Mouse (Mus musculus): ENCODE measurements around the gene Tmod3. TPM values are rescaled to one million over a fixed set of nuclear protein-coding genes. Genes with fewer than 3 reads are reported as not detected.

Gene Tmod3
- 12.7 and 17.7 TPM in 2 replicates for polyA plus RNA-seq (2012; rRNA removed)

GRCm38 (mm10) chr9:75559512-75560012 lies at the start of gene Tmod3:
Gene Tmod3, minus strand, starts transcription at chr9:75559657.

Other genes with a start within 250 kb of the Tmod3 start
- gene Bcl2l10, start 211.9 kb downstream of the Tmod3 start, polyA plus RNA-seq (2012; rRNA removed) = not detected in 2 replicates
- gene Mapk6, start 149.7 kb downstream of the Tmod3 start, polyA plus RNA-seq (2012; rRNA removed) = 23.8 and 36.8 TPM in 2 replicates
- gene Leo1, start 118.1 kb downstream of the Tmod3 start, polyA plus RNA-seq (2012; rRNA removed) = 3.1 and 3.4 TPM in 2 replicates
- 0.87 and 0.93 TPM in 2 replicates for gene Tmod2, start 51.7 kb upstream of the Tmod3 start, polyA plus RNA-seq (2012; rRNA removed)
- gene Lysmd2, start 66.1 kb upstream of the Tmod3 start, polyA plus RNA-seq (2012; rRNA removed) = 19.5 and 21.0 TPM in 2 replicates
- gene Scg3, start 124.4 kb upstream of the Tmod3 start, polyA plus RNA-seq (2012; rRNA removed) = 14.6 and 21.4 TPM in 2 replicates
- gene Bmp5, start 215.7 kb upstream of the Tmod3 start, polyA plus RNA-seq (2012; rRNA removed) = 2.9 and 3.4 TPM in 2 replicates

Measured in colon, adult 2 months (tissue).